Mouse (Mus musculus) myocyte (in vitro differentiated cells): ENCODE data around the gene Cog4.

Experiments used
- MAX ChIP-seq: IDR thresholded peaks from one replicate; pipeline ENCODE4 v1.6.1; 2011; ENCODE audit warnings: low read depth, mild to moderate bottlenecking, control low read depth
- MYOG ChIP-seq, 3 experiments: IDR thresholded peaks; one replicate each; pipeline ENCODE4 v1.6.1; 2011; ENCODE audit warnings: control low read depth in 2 of 3, low read depth in 2 of 3, mild to moderate bottlenecking in 2 of 3; ENCODE audit not compliant: insufficient read length in 2 of 3, control insufficient read depth in 1 of 3, insufficient read depth in 1 of 3
- POLR2A ChIP-seq: IDR thresholded peaks from one replicate; pipeline ENCODE4 v1.6.1; 2011; ENCODE audit warnings: low read depth, mild to moderate bottlenecking, control low read depth, moderate library complexity; ENCODE audit not compliant: insufficient read length
- USF1 ChIP-seq: IDR thresholded peaks from one replicate; pipeline ENCODE4 v1.6.1; 2011; ENCODE audit warnings: low read depth, mild to moderate bottlenecking, control low read depth, moderate library complexity

GRCm38 (mm10) chr8:110906682-110907081 is 60.3 kb downstream of the Cog4 start:
- no peak for TF ChIP-seq POLR2A
- TF ChIP-seq USF1: no peak
- no peak for TF ChIP-seq MYOG (IDR thresholded peaks at IDR 0.05; ENCODE audit: control insufficient read depth in 1 of 3, insufficient read depth in 1 of 3, insufficient read length in 2 of 3, low read depth in 2 of 3)
- TF ChIP-seq MAX: no peak
